Mouse (Mus musculus): ENCODE results near the gene Slc44a1. TPM values are rescaled to one million over a fixed set of nuclear protein-coding genes. Genes with fewer than 3 reads are reported as not detected.

The Slc44a1 gene
- polyA plus RNA-seq, 1 experiment from 2014 or later = 16.6 TPM

DNA sequence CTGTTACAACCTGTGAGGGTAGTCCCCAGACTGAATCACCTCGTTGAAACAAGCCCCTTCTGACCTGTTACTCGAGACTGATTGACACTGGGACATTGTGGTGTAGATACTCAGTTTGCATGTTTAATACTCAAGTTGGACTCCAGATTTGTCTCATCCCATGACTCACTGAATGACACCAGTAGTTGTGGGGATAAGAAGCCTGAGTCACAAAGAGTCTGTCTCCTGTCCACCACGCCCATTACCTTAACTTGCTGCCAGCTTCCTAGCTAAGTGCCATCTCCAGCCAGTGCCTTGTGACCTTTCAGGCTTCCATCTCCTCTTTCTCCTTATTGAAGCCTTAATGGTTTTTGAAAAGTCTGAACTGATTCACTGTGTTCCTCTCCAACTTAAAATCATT lies 6.0 kb downstream of the Slc44a1 start:
- no peak for ATAC-seq (ENCODE audit: low FRiP score)
- H3K4me2 ChIP-seq (replicated peaks) = no peak overlapping the region
- WGBS = 85% methylated on average over 3 of the region's 3 CpGs
- peaks cover 16% of the 10 kb centered on the region for H3K4me1 ChIP-seq (replicated peaks; ENCODE audit: control insufficient read depth, insufficient read depth, low read length)
- no peak overlapping the region for H3K4me3 ChIP-seq (replicated peaks; ENCODE audit: low read length)
- H3K36me3 ChIP-seq (replicated peaks; ENCODE audit: control insufficient read depth, insufficient read depth) = no peaks in the 10 kb centered on the region
- no peak for DNase-seq (ENCODE audit: low spot score)
- H3K27ac ChIP-seq = no peak overlapping the region
- H3K9me3 ChIP-seq (ENCODE audit: control insufficient read depth, low read length) = no peaks in the 10 kb centered on the region
- H3K9ac ChIP-seq = no peak overlapping the region
- H3K27me3 ChIP-seq (ENCODE audit: control insufficient read depth, insufficient read depth, low read length) = no peaks in the 10 kb centered on the region

DNA sequence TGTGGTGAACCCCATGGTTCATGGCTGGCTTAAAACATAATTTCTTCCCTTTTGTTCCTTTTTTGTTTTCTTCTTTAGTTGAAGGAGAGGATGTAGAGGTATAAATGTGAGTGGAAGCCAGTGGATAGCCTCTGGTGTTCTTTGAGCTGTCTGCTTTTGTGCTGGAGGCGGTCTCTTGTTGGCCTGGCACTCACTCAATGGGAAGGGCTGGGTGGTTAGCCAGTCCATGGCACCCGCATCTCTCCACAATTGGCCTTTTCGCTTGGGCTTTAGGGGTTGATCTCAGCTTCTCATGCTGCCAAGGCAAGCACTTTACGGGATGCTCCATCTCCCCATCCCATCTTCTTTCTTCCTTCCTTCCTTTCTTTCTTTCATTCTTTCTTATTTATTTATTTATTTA lies 7.6 kb downstream of the Slc44a1 start:
- no peak overlapping the region for H3K4me3 ChIP-seq (replicated peaks; ENCODE audit: low read length)
- H3K9ac ChIP-seq = no peak overlapping the region
- DNase-seq (ENCODE audit: low spot score) (no peak), ATAC-seq (ENCODE audit: low FRiP score) (no peak)
- no peaks in the 10 kb centered on the region for H3K27me3 ChIP-seq (ENCODE audit: control insufficient read depth, insufficient read depth, low read length)
- H3K27ac ChIP-seq = no peak overlapping the region
- no peaks in the 10 kb centered on the region for H3K9me3 ChIP-seq (ENCODE audit: control insufficient read depth, low read length)
- no peak overlapping the region for H3K4me2 ChIP-seq (replicated peaks)
- H3K4me1 ChIP-seq (replicated peaks; ENCODE audit: control insufficient read depth, insufficient read depth, low read length) = peaks cover under 1% of the 10 kb centered on the region; the same call in 1 of the 2 replicates
- no peaks in the 10 kb centered on the region for H3K36me3 ChIP-seq (replicated peaks; ENCODE audit: control insufficient read depth, insufficient read depth)
- 95% methylated on average over 4 of the region's 4 CpGs for WGBS

DNA sequence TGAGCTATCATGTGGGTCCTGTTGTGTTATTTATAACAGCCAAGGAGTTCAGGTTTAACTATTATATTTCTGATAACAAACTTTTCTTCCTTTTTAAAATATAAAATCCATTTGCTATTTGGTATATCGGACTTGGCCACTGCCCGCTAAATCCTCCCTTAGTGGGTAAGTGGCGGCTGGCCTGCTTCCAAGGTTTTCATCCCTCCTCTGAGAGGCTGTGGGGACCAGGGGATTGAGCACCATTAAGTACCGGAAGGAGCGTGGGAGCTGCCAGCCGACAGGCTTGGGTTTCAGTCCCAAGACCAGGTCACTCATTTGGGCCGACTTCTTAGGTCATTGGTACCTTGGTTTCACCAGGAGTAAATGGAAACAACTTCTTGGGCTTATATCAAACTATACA lies 10.5 kb downstream of the Slc44a1 start:
- ATAC-seq (ENCODE audit: low FRiP score) (no peak), DNase-seq (ENCODE audit: low spot score) (no peak)
- Histone ChIP-seq H3K9me3 (ENCODE audit: control insufficient read depth, low read length) (no peaks in the 10 kb centered on the region), H3K9ac (no peak overlapping the region), H3K36me3 (replicated peaks; ENCODE audit: control insufficient read depth, insufficient read depth) (no peaks in the 10 kb centered on the region), H3K4me2 (replicated peaks) (no peak overlapping the region), H3K27ac (no peak overlapping the region), H3K27me3 (ENCODE audit: control insufficient read depth, insufficient read depth, low read length) (no peaks in the 10 kb centered on the region), H3K4me3 (replicated peaks; ENCODE audit: low read length) (no peak overlapping the region), H3K4me1 (replicated peaks; ENCODE audit: control insufficient read depth, insufficient read depth, low read length) (no peaks in the 10 kb centered on the region)
- WGBS = 70% methylated on average over 7 of the region's 7 CpGs

DNA sequence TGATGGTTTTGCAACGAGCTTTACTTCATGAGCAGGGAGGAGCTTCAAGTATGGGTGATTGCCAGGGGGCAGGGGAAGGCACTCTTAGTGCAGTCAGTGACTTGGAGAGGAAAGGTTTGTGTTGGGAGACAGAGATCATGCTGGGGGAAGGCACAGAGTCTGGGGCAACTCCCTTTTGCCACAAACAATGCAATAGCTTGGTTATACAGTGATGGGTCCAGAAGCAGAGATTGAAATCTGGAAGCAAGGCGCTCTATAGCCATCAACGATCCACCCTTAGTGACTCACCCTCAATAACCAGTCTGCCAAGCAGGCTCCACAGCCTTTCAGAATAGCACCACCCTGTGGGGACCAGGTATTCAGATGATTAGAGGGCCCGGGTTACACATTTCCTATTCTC lies 11.7 kb downstream of the Slc44a1 start:
- Histone ChIP-seq H3K9ac (no peak overlapping the region), H3K27me3 (ENCODE audit: control insufficient read depth, insufficient read depth, low read length) (no peaks in the 10 kb centered on the region), H3K9me3 (ENCODE audit: control insufficient read depth, low read length) (no peaks in the 10 kb centered on the region), H3K36me3 (replicated peaks; ENCODE audit: control insufficient read depth, insufficient read depth) (no peaks in the 10 kb centered on the region), H3K4me1 (replicated peaks; ENCODE audit: control insufficient read depth, insufficient read depth, low read length) (no peaks in the 10 kb centered on the region), H3K27ac (no peak overlapping the region), H3K4me2 (replicated peaks) (no peak overlapping the region), H3K4me3 (replicated peaks; ENCODE audit: low read length) (no peak overlapping the region)
- no peak for ATAC-seq (ENCODE audit: low FRiP score)
- no peak for DNase-seq (ENCODE audit: low spot score)
- WGBS = 71% methylated on average over 4 of the region's 4 CpGs

DNA sequence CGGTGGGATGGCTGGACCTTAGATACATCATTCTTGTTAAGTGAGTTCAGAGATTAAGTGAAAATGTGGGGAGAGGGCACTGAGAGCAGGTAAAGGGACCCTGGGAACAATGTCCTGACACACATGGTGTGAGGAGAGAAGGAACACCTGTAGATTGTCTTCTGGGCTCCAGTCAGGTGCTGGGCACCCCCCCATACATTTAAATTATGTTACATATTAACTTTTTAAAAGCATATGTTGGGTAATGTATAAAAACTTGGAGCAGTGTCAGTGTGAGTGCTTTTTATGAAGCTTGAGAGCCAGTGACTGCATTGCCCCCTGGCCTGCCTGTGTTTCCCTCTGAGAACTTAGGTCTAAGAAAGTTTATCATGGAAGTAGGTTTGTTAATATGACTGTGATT lies 12.2 kb downstream of the Slc44a1 start:
- ATAC-seq (ENCODE audit: low FRiP score) (no peak), DNase-seq (ENCODE audit: low spot score) (no peak)
- Histone ChIP-seq H3K4me2 (replicated peaks) (no peak overlapping the region), H3K9me3 (ENCODE audit: control insufficient read depth, low read length) (no peaks in the 10 kb centered on the region), H3K4me3 (replicated peaks; ENCODE audit: low read length) (no peak overlapping the region), H3K36me3 (replicated peaks; ENCODE audit: control insufficient read depth, insufficient read depth) (no peaks in the 10 kb centered on the region), H3K27ac (no peak overlapping the region), H3K27me3 (ENCODE audit: control insufficient read depth, insufficient read depth, low read length) (no peaks in the 10 kb centered on the region), H3K9ac (no peak overlapping the region), H3K4me1 (replicated peaks; ENCODE audit: control insufficient read depth, insufficient read depth, low read length) (no peaks in the 10 kb centered on the region)
- WGBS = 89% methylated on average over 1 of the region's 1 CpGs

DNA sequence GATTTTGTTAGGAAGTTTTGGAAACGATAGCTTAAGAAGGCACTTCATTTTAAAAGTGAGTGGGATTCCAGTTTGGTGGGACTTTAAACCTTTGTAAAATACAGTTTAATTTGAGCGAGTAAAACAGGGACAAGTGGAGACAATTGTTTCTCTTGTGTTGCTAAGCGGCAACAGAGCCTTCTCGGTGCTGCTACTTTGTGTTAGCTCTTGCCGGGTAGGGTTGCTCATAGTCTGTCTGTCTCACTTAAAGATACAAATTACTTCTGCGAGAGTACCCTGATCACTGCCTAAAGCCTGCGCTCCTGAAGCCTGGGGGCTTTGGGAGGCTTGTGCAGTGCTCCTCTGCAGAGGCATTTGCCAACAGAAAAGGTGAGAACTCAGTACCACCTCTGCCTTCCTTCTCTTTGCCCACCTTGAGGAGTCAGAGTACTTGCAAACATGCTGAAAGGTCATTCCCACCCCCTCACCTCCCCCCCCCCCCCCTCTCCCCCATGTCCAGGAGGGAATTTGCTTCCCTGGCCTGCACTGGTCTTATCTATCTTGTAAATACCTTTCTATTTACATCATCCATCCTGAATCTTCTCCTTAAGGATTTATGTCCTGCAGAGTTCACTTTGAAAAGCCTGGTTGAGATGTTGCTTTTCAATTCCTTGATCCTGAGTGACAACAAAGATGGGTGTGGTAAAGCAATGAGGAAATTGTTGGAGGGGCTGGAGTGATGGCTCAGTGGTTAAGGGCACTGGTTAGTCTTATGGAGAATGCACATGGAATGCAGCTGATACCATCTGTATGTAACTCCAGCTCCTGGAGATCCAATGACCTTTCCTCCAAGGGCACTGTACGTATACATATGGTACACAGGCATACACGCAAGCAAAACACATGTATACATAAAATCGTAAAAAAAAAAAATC lies 13.0 kb downstream of the Slc44a1 start:
- Histone ChIP-seq H3K27ac (no peak overlapping the region), H3K9ac (no peak overlapping the region), H3K4me3 (replicated peaks; ENCODE audit: low read length) (no peak overlapping the region), H3K36me3 (replicated peaks; ENCODE audit: control insufficient read depth, insufficient read depth) (no peaks in the 10 kb centered on the region), H3K4me2 (replicated peaks) (no peak overlapping the region), H3K27me3 (ENCODE audit: control insufficient read depth, insufficient read depth, low read length) (no peaks in the 10 kb centered on the region), H3K4me1 (replicated peaks; ENCODE audit: control insufficient read depth, insufficient read depth, low read length) (no peaks in the 10 kb centered on the region), H3K9me3 (ENCODE audit: control insufficient read depth, low read length) (no peaks in the 10 kb centered on the region)
- ATAC-seq (ENCODE audit: low FRiP score) (no peak), DNase-seq (ENCODE audit: low spot score) (no peak)
- WGBS = 54% methylated on average over 10 of the region's 10 CpGs

DNA sequence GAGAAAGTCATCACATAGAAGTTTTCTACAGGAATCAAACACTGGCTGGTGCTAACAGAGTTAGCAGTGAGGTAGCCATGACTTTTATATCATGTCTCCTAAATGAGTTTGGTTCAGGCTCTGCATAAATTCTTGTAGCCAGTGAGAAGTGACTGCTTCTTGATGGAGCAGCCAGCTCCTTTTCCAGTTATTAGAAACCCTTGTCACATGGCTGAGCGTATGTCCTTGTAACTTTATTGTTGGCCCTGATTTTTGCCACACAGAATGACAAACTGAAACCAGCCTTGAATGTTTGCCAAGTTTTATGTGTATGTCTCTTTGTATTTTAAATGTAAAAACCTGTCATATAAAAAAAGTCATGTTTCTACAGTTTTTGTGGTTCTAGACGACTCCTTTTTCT lies 15.7 kb downstream of the Slc44a1 start:
- Histone ChIP-seq H3K4me1 (replicated peaks; ENCODE audit: control insufficient read depth, insufficient read depth, low read length) (no peaks in the 10 kb centered on the region), H3K27me3 (ENCODE audit: control insufficient read depth, insufficient read depth, low read length) (no peaks in the 10 kb centered on the region), H3K9me3 (ENCODE audit: control insufficient read depth, low read length) (no peaks in the 10 kb centered on the region), H3K4me3 (replicated peaks; ENCODE audit: low read length) (no peak overlapping the region), H3K27ac (no peak overlapping the region), H3K4me2 (replicated peaks) (no peak overlapping the region), H3K9ac (no peak overlapping the region), H3K36me3 (replicated peaks; ENCODE audit: control insufficient read depth, insufficient read depth) (no peaks in the 10 kb centered on the region)
- ATAC-seq (ENCODE audit: low FRiP score) = no peak
- WGBS = 86% methylated on average over 2 of the region's 2 CpGs
- DNase-seq (ENCODE audit: low spot score) = no peak

DNA sequence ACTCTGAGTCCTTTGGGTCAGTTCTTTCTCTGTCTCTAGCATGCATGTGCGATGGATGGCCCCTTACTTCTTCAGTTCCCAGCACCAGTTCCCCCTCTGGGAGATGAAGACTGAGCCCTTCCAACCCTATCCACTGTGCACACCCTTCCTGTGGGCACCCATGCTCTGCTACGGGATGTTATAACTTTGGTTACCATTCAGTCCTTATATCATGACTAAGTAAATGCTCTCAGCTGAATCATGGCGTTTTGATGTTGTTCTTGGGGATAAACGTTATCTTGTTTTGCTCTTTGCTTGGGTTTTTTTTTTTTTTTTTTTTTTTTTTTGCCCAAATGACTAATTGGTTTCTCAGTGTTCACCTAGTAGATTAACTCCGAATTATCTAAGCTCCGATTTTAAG lies 16.4 kb downstream of the Slc44a1 start:
- 94% methylated on average over 6 of the region's 6 CpGs for WGBS

DNA sequence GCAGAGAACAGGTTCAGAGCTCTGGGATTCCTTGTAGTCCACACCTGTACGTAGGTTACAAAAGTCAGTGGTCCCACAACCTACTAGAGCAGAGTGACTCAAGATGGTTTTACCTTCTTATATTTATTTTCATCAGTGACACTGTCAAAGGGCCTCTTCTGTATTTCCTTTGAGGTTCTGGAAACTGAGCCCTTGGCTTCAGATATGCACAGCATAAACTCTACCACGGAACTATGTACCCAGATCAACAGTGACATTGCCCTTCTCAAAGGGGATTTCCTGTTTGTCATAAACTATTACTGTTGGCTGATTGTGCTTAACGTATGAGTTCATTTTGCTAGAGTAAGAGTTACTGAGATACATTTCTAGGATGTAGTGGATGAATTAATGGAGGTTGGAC lies 18.3 kb downstream of the Slc44a1 start:
- ATAC-seq (ENCODE audit: low FRiP score) (no peak), DNase-seq (ENCODE audit: low spot score) (no peak)

More for the DNA sequence above, 16.4 kb downstream of the Slc44a1 start:
- Histone ChIP-seq H3K4me2 (replicated peaks) (no peak overlapping the region), H3K4me3 (replicated peaks; ENCODE audit: low read length) (no peak overlapping the region), H3K9ac (no peak overlapping the region), H3K4me1 (replicated peaks; ENCODE audit: control insufficient read depth, insufficient read depth, low read length) (no peaks in the 10 kb centered on the region), H3K9me3 (ENCODE audit: control insufficient read depth, low read length) (no peaks in the 10 kb centered on the region), H3K27ac (no peak overlapping the region), H3K36me3 (replicated peaks; ENCODE audit: control insufficient read depth, insufficient read depth) (no peaks in the 10 kb centered on the region), H3K27me3 (ENCODE audit: control insufficient read depth, insufficient read depth, low read length) (no peaks in the 10 kb centered on the region)
- DNase-seq (ENCODE audit: low spot score) = no peak
- ATAC-seq (ENCODE audit: low FRiP score) = no peak

More for the DNA sequence above, 18.3 kb downstream of the Slc44a1 start:
- Histone ChIP-seq H3K9me3 (ENCODE audit: control insufficient read depth, low read length) (no peaks in the 10 kb centered on the region), H3K4me1 (replicated peaks; ENCODE audit: control insufficient read depth, insufficient read depth, low read length) (no peaks in the 10 kb centered on the region), H3K4me2 (replicated peaks) (no peak overlapping the region), H3K27me3 (ENCODE audit: control insufficient read depth, insufficient read depth, low read length) (no peaks in the 10 kb centered on the region), H3K4me3 (replicated peaks; ENCODE audit: low read length) (no peak overlapping the region), H3K36me3 (replicated peaks; ENCODE audit: control insufficient read depth, insufficient read depth) (no peaks in the 10 kb centered on the region), H3K9ac (no peak overlapping the region), H3K27ac (no peak overlapping the region)
- WGBS = 91% methylated on average over 3 of the region's 3 CpGs
